Mouse (Mus musculus) lung, postnatal 0 days (tissue): Measurements from ENCODE around the gene Ldha.

Source experiments
- CTCF ChIP-seq: IDR thresholded peaks from 2 replicates; pipeline ENCODE4 v1.5.1; 2016; ENCODE audit warnings: antibody characterized with exemption, mild to moderate bottlenecking
- EP300 ChIP-seq: IDR thresholded peaks from 2 replicates; pipeline ENCODE4 v1.6.1; 2016; ENCODE audit warnings: antibody characterized with exemption, mild to moderate bottlenecking, control low read depth

DNA sequence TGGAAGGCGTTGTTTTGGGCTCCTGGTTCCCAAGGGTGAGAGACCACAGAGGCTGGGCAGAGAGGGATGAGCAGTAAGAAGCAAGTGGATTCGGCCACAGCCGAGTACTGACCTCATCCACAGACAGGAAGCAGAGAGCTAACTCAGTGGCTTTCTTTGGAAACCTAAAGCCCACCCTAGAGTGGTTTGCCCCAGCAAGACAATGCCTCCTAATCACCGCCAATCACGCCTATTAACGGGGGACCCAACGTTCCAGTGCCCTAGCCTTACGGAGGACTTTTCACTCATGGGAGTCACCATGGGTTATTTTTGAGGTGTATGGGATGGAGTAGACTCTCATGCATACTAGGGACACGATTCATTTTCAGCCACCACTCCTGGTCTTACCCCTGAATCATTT, 12.1 kb downstream of the Ldha start:
- TF ChIP-seq CTCF (no peak), EP300 (no peak)
